Mouse (Mus musculus): ENCODE measurements at regions not wholly inside any gene's neighbourhood (a gene's known extent, or its start where the extent isn't known, plus 50 kb on each side); places are given as distances from the start of the nearest gene placed in this dataset.

DNA sequence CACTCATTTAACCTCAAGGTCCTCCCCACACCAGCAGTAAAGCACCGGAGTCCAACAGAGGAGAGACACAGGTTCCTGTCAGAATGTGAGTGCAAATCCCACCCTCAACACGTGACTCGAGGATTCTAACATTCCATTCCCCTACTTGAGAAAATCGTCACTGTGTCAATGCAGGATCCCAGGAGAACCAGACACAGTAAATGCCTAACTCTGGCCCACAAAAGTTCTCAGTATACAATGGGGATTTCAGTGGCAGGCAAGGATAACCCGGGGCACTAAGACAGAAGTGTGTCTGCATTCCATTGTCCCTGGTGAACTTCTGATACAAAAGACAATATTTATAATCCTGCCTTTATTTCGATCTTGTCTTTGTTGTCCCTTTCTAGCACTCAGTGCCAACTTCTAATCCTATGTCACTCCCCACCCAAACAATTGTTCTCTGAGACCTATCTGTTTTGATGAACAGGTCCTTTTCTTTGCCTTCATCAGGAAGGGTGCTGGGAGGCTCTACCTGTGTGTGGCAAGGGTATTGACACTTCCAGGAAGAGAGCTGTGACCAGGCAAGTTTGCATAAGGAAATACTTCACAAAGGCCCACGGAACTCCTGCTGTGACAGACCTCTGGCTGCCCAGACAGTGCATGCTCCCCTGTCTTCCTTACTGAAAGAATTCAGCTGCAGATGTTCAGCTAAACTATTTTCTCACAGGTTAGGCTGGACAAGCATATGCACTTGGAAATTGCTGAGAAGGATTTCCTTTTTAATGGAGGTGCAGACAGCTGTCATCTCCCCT lies 267.8 kb downstream of the C1d start:
- Histone ChIP-seq H3K9me3 (replicated peaks) (no peaks in the 10 kb centered on the region), H3K36me3 (replicated peaks) (no peaks in the 10 kb centered on the region), H3K4me1 (ENCODE audit: insufficient read depth, low read depth, low read length) (no peaks in the 10 kb centered on the region), H3K4me3 (ENCODE audit: low read depth, low read length) (no peak overlapping the region), H3K27me3 (ENCODE audit: insufficient read depth, low read length) (no peaks in the 10 kb centered on the region)
- no peak for TF ChIP-seq POLR2AphosphoS5 (IDR thresholded peaks at IDR 0.05; ENCODE audit: insufficient replicate concordance, low read depth, low read length)
- no peak for TF ChIP-seq TAL1 (conservative IDR thresholded peaks at IDR 0.05; ENCODE audit: low read depth, low read length)
- TF ChIP-seq CTCF (IDR thresholded peaks at IDR 0.05; ENCODE audit: low read depth, low read length) = no peak
- TF ChIP-seq GATA2 (IDR thresholded peaks at IDR 0.05; ENCODE audit: borderline replicate concordance, low read depth, low read length) = no peak
- TF ChIP-seq GATA1 (IDR thresholded peaks at IDR 0.05; ENCODE audit: borderline replicate concordance, low read length) = no peak
- no peak for ATAC-seq (ENCODE audit: extremely low read depth, insufficient number of reproducible peaks, low FRiP score, poor library complexity, severe bottlenecking)
- DNase-seq (ENCODE audit: low spot score) = no peak

DNA sequence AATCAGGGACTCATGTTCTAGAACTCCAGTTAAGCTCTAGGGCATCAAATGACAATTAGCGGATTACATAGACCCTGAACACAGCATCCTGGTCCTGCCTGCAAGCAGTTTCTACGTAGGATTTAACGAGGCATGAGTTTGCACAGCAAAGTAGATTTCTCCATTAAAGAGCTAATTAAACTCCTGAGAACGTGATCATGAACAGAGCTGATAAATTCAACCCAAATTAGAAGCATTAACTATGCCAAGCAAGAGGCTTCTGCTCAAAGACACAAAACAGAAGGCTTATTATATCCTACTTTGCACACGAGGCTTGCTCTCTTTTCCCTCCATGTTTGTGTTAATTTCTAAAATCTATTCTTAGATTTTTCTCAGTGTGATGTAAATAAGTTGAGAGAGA lies 269.1 kb downstream of the C1d start:
- TF ChIP-seq GATA1 (IDR thresholded peaks at IDR 0.05; ENCODE audit: borderline replicate concordance, low read length) (no peak), CTCF (IDR thresholded peaks at IDR 0.05; ENCODE audit: low read depth, low read length) (no peak), TAL1 (conservative IDR thresholded peaks at IDR 0.05; ENCODE audit: low read depth, low read length) (no peak), POLR2AphosphoS5 (IDR thresholded peaks at IDR 0.05; ENCODE audit: insufficient replicate concordance, low read depth, low read length) (no peak)
- H3K36me3 ChIP-seq (replicated peaks) = no peaks in the 10 kb centered on the region
- no peaks in the 10 kb centered on the region for H3K4me1 ChIP-seq (ENCODE audit: insufficient read depth, low read depth, low read length)
- no peaks in the 10 kb centered on the region for H3K27me3 ChIP-seq (ENCODE audit: insufficient read depth, low read length)
- no peak overlapping the region for H3K4me3 ChIP-seq (ENCODE audit: low read depth, low read length)
- no peak for DNase-seq (ENCODE audit: low spot score)
- no peak for ATAC-seq (ENCODE audit: extremely low read depth, insufficient number of reproducible peaks, low FRiP score, poor library complexity, severe bottlenecking)
- no peaks in the 10 kb centered on the region for H3K9me3 ChIP-seq (replicated peaks)

DNA sequence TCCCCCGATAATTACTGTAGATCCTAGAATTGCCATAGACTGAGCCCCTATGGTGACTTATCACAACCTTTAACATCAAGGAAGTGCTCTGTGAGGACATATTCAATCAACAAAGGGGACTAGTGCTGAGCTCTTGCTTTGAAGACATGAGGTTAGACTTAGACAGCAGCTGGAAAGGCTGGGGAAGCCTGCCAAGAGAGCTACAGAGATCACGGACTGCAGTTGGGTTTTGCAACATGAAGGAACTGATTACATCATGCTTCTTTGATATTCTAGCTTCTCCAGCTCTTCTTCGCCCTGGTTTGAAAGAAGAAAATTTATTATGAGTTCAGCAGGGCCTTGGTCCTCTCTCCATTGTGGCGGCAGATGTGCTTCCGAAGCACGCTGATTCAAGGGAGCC lies 271.2 kb downstream of the C1d start:
- H3K4me1 ChIP-seq (ENCODE audit: insufficient read depth, low read depth, low read length) = no peaks in the 10 kb centered on the region

DNA sequence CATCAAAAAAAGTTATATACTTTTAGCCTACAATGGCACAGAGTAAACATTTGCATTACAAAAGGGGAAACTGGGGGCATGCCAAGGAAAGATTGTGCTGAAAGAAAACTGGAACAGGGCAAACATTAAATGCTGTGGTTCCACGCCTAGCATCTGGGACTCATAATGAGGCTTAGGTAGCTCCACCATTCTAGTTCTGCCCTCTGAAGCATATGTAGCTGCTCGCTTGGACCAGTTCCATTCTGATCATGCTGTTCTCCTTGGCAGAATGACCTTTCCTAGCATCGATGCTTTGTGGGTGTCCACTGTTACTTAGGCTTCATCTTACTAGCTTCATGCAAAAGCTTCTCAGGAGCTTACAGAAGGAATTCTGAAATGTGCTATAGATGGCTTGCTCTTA lies 276.3 kb downstream of the C1d start:
- H3K4me3 ChIP-seq (ENCODE audit: low read depth, low read length) = no peak overlapping the region
- DNase-seq (ENCODE audit: low spot score) (no peak), ATAC-seq (ENCODE audit: extremely low read depth, insufficient number of reproducible peaks, low FRiP score, poor library complexity, severe bottlenecking) (no peak)
- no peaks in the 10 kb centered on the region for H3K4me1 ChIP-seq (ENCODE audit: insufficient read depth, low read depth, low read length)
- TF ChIP-seq GATA2 (IDR thresholded peaks at IDR 0.05; ENCODE audit: borderline replicate concordance, low read depth, low read length) (no peak), GATA1 (IDR thresholded peaks at IDR 0.05; ENCODE audit: borderline replicate concordance, low read length) (no peak), CTCF (IDR thresholded peaks at IDR 0.05; ENCODE audit: low read depth, low read length) (no peak), TAL1 (conservative IDR thresholded peaks at IDR 0.05; ENCODE audit: low read depth, low read length) (no peak), POLR2AphosphoS5 (IDR thresholded peaks at IDR 0.05; ENCODE audit: insufficient replicate concordance, low read depth, low read length) (no peak)
- no peaks in the 10 kb centered on the region for H3K36me3 ChIP-seq (replicated peaks)
- H3K27me3 ChIP-seq (ENCODE audit: insufficient read depth, low read length) = no peaks in the 10 kb centered on the region
- no peaks in the 10 kb centered on the region for H3K9me3 ChIP-seq (replicated peaks)

More for the DNA sequence above, 271.2 kb downstream of the C1d start:
- no peak for DNase-seq (ENCODE audit: low spot score)
- no peak for TF ChIP-seq TAL1 (conservative IDR thresholded peaks at IDR 0.05; ENCODE audit: low read depth, low read length)
- no peak for TF ChIP-seq POLR2AphosphoS5 (IDR thresholded peaks at IDR 0.05; ENCODE audit: insufficient replicate concordance, low read depth, low read length)
- no peak for TF ChIP-seq GATA2 (IDR thresholded peaks at IDR 0.05; ENCODE audit: borderline replicate concordance, low read depth, low read length)
- TF ChIP-seq GATA1 (IDR thresholded peaks at IDR 0.05; ENCODE audit: borderline replicate concordance, low read length) = no peak
- TF ChIP-seq CTCF (IDR thresholded peaks at IDR 0.05; ENCODE audit: low read depth, low read length) = no peak
- H3K9me3 ChIP-seq (replicated peaks) = no peaks in the 10 kb centered on the region
- H3K27me3 ChIP-seq (ENCODE audit: insufficient read depth, low read length) = no peaks in the 10 kb centered on the region
- no peaks in the 10 kb centered on the region for H3K36me3 ChIP-seq (replicated peaks)
- no peak overlapping the region for H3K4me3 ChIP-seq (ENCODE audit: low read depth, low read length)
- ATAC-seq (ENCODE audit: extremely low read depth, insufficient number of reproducible peaks, low FRiP score, poor library complexity, severe bottlenecking) = no peak

DNA sequence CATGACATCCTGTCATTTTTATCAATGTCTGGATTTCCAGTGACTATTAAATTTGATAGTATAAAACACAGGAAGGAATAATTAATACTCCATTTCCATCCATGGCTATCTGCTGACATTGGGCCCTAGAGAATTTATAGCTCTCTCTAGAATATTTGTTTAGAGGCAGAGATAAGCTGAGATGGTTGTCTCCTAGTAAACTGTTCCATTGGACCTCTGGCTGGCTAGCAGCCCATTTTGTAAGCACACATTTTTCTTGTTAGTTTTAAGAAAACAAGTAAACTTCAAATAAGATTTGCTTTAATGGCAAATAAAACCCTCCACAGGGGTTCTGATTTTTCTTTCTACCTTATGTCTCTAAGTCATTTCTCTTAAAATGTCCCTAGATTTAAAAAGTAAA lies 288.9 kb downstream of the C1d start:
- no peak for TF ChIP-seq CTCF (IDR thresholded peaks at IDR 0.05; ENCODE audit: low read depth, low read length)
- TF ChIP-seq GATA1 (IDR thresholded peaks at IDR 0.05; ENCODE audit: borderline replicate concordance, low read length) = no peak
- H3K9me3 ChIP-seq (replicated peaks) = peaks cover 11% of the 10 kb centered on the region
- H3K36me3 ChIP-seq (replicated peaks) = no peaks in the 10 kb centered on the region
- H3K27me3 ChIP-seq (ENCODE audit: insufficient read depth, low read length) = no peaks in the 10 kb centered on the region
- DNase-seq (ENCODE audit: low spot score) (no peak), ATAC-seq (ENCODE audit: extremely low read depth, insufficient number of reproducible peaks, low FRiP score, poor library complexity, severe bottlenecking) (no peak)
- no peaks in the 10 kb centered on the region for H3K4me1 ChIP-seq (ENCODE audit: insufficient read depth, low read depth, low read length)
- H3K4me3 ChIP-seq (ENCODE audit: low read depth, low read length) = no peak overlapping the region

DNA sequence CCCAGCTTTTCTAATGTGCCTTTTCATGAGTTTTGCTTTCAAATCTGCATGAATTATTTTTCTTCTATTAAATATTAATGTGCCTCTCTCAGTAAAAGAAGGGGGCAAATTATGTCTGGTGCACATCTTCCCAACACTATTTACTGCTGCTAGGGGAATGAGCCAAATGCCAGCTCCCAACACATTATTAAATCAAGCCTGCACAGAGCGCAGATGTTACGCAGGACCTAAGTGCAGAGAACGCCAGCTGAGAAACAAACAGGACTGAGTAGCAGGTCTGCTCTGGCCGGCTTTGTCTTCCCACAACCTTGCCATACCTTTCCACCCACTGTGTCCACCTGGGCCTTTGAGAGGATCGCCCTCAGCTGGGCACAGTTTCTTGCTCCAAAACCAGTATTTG lies 291.8 kb downstream of the C1d start:
- Histone ChIP-seq H3K4me3 (ENCODE audit: low read depth, low read length) (no peak overlapping the region), H3K36me3 (replicated peaks) (no peaks in the 10 kb centered on the region), H3K27me3 (ENCODE audit: insufficient read depth, low read length) (no peaks in the 10 kb centered on the region), H3K4me1 (ENCODE audit: insufficient read depth, low read depth, low read length) (no peaks in the 10 kb centered on the region), H3K9me3 (replicated peaks) (peaks cover 11% of the 10 kb centered on the region)
- TF ChIP-seq TAL1 (conservative IDR thresholded peaks at IDR 0.05; ENCODE audit: low read depth, low read length) (no peak), CTCF (IDR thresholded peaks at IDR 0.05; ENCODE audit: low read depth, low read length) (no peak), GATA1 (IDR thresholded peaks at IDR 0.05; ENCODE audit: borderline replicate concordance, low read length) (no peak), GATA2 (IDR thresholded peaks at IDR 0.05; ENCODE audit: borderline replicate concordance, low read depth, low read length) (no peak), POLR2AphosphoS5 (IDR thresholded peaks at IDR 0.05; ENCODE audit: insufficient replicate concordance, low read depth, low read length) (no peak)
- no peak for ATAC-seq (ENCODE audit: extremely low read depth, insufficient number of reproducible peaks, low FRiP score, poor library complexity, severe bottlenecking)
- DNase-seq (ENCODE audit: low spot score) = no peak

Data from G1E (cell line).